Mouse (Mus musculus): Measurements from ENCODE around the gene Crhbp. TPM values are rescaled to one million over a fixed set of nuclear protein-coding genes. Genes with fewer than 3 reads are reported as not detected.
A peak's percentile ranks its signal among the peaks of the same experiment; 100 is the strongest.

The Crhbp gene
- polyA plus RNA-seq, 1 experiment from 2014 or later = 4.9 TPM

DNA sequence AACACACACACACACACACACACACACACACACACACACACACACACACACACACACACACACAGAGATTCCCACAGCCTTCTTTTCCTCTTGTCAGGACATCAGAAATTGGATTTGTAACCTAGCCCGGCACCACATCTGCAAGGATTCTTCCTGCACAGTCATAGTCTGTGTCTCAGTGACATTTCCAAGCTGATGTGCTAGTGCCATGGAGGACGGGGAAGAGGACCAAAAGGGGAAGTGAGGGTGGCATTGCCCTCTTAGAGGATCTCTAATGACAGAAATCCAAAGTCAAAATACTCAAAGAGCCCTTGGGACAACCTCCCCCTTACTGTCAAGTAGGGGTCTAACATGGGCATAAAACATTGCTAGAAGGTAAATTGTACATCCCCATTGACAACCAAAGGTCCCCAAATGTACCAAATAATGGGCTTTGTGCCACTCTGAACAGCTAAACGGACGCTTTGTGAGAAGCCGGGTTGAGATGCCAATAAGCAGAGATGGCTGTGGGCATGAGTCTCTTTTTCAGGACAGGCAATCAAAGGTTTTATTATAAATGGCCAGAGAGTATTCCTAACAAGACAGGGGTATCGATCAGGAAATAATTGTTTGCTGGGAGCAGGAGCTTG, 26.0 kb downstream of the Crhbp start:
- H3K9me3 ChIP-seq = no peaks in the 10 kb centered on the region
- 0 out of 2 replicates have a peak, but pooled peaks cover 6% of the 10 kb centered on the region for H3K4me1 ChIP-seq
- H3K9ac ChIP-seq = no peak overlapping the region
- no peaks in the 10 kb centered on the region for H3K36me3 ChIP-seq
- no peak overlapping the region for H3K27ac ChIP-seq
- ATAC-seq (ENCODE audit: insufficient number of reproducible peaks, insufficient read depth, low FRiP score, low TSS enrichment) = no peak
- H3K4me2 ChIP-seq (replicated peaks) = no peak overlapping the region
- no peaks in the 10 kb centered on the region for H3K27me3 ChIP-seq
- WGBS = 65% methylated on average over 6 of the region's 6 CpGs
- no peak overlapping the region for H3K4me3 ChIP-seq

DNA sequence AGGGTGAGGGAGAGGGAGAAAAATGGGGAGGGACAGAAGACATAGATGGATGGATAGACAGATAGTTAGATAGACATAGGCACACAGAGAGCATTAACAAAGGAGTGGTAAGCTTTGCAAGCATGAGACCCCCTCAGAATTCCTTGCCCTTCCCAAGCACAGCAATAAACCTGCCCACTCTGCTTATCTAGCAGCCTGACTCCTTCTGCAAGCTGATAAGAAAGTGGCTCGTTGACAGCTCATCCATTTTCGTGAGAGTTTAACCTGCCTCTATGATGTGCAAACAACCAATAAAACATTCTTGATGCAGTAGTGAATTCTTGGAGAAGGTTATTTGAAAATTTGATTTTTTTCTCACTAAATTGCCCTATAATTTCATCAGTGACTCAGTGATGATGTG, 32.5 kb downstream of the Crhbp start:
- Histone ChIP-seq H3K9me3 (no peaks in the 10 kb centered on the region), H3K9ac (no peak overlapping the region), H3K4me1 (no peaks in the 10 kb centered on the region), H3K27me3 (no peaks in the 10 kb centered on the region), H3K27ac (no peak overlapping the region), H3K36me3 (no peaks in the 10 kb centered on the region), H3K4me3 (no peak overlapping the region), H3K4me2 (replicated peaks) (no peak overlapping the region)
- no peak for ATAC-seq (ENCODE audit: insufficient number of reproducible peaks, insufficient read depth, low FRiP score, low TSS enrichment)
- 72% methylated on average over 2 of the region's 2 CpGs for WGBS

DNA sequence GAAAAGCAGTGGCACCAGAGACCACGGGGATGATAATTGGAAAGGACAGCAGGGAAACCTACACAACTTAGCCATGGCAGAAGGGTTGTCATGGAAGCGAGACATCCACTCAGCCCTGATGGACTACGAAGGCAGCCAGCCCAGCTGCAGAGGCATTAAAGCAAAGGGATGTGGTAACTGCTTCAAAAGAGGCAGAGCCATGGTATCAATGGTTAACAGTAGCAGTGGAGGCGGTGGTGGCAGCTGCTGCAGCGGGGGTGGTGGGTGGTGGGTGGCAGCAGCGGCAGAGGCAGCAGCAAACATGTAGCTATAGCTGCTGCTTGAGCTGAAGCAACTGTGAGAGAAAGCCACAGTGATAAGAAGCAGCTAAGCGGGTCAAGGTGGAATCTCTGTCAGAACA, 51.5 kb downstream of the Crhbp start:
- ATAC-seq (ENCODE audit: insufficient number of reproducible peaks, insufficient read depth, low FRiP score, low TSS enrichment) = no peak
- 84% methylated on average over 7 of the region's 7 CpGs for WGBS
- Histone ChIP-seq H3K4me3 (no peak overlapping the region), H3K27ac (no peak overlapping the region), H3K36me3 (no peaks in the 10 kb centered on the region), H3K9me3 (peaks cover 4% of the 10 kb centered on the region; the same call in 1 of the 2 replicates), H3K4me2 (replicated peaks) (no peak overlapping the region), H3K27me3 (no peaks in the 10 kb centered on the region), H3K4me1 (no peaks in the 10 kb centered on the region), H3K9ac (no peak overlapping the region)

DNA sequence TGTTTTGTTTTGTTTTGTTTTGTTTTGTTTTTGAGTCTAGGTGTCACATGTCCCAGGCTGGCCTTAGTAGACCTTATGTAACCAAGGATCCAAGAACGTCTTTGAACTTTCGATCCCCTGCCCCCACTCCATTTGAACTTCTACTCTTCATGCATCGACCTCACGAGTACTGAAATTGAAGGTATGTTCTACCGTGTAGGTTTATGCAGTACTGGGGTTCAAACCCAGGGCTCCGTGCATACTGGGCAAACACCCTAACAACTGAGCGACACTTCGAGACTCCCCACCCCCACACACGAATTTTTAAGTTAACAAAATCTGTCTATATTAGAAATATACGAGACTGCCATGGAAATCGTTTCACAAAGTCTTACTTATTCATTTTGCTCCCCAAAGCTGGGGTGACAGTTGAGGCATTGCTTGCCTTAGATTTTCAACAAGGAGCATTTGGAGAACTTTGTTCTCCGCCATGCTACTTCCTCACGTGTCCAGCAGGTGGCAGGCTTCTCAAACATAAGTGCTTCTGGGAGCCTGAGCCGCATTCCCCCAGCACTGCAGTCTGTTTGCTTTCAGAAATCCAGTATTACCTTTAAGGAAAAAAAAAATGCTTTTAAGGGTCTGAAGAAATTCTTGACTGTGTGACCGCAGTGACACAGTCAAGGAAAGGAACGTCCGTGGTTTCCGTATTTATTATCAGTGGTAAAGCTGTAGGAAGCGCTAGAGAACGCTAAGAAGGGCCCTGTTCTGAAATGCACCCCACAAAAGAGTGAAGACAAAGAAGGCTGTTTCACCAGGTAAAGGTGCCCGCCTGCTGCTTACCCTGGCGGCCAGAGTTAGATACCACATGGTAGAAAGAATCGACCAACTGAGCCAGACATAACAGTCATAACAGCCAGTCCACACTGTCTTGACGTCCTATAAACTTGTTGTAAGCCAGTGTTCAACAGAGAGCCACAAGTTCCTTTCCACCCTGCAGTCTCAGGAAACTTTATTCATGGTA, 54.6 kb downstream of the Crhbp start:
- Histone ChIP-seq H3K4me3 (no peak overlapping the region), H3K4me2 (replicated peaks) (peak overlapping the region; percentile 16; the same call in 1 of the 2 replicates), H3K4me1 (no peaks in the 10 kb centered on the region), H3K9me3 (no peaks in the 10 kb centered on the region; the same call in 1 of the 2 replicates), H3K27ac (no peak overlapping the region), H3K27me3 (no peaks in the 10 kb centered on the region), H3K9ac (no peak overlapping the region), H3K36me3 (no peaks in the 10 kb centered on the region)
- ATAC-seq (ENCODE audit: insufficient number of reproducible peaks, insufficient read depth, low FRiP score, low TSS enrichment) = no peak
- WGBS = 31% methylated on average over 24 of the region's 24 CpGs

DNA sequence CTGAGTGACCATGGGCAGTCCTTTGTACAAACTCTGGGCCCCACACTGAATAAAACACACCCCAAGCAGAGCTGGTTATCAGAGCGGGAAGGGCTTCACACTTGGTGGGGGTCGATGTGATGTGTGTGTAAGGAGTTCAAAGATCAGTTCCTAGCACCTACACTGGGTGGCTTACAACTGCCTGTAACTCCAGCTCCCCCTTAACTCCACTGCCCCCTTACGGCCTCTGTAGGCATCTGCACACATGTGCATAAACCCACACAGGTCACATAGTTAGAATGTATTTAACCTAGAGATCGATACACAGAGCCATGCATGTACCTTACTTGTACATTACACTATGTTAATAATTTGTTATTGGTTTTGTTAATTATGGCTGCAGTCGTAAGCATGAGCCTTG, 56.5 kb downstream of the Crhbp start:
- Histone ChIP-seq H3K27ac (no peak overlapping the region), H3K9ac (no peak overlapping the region), H3K4me3 (no peak overlapping the region), H3K4me2 (replicated peaks) (no peak overlapping the region), H3K9me3 (no peaks in the 10 kb centered on the region), H3K27me3 (no peaks in the 10 kb centered on the region), H3K4me1 (no peaks in the 10 kb centered on the region), H3K36me3 (no peaks in the 10 kb centered on the region)
- 86% methylated on average over 5 of the region's 5 CpGs for WGBS
- ATAC-seq (ENCODE audit: insufficient number of reproducible peaks, insufficient read depth, low FRiP score, low TSS enrichment) = no peak

DNA sequence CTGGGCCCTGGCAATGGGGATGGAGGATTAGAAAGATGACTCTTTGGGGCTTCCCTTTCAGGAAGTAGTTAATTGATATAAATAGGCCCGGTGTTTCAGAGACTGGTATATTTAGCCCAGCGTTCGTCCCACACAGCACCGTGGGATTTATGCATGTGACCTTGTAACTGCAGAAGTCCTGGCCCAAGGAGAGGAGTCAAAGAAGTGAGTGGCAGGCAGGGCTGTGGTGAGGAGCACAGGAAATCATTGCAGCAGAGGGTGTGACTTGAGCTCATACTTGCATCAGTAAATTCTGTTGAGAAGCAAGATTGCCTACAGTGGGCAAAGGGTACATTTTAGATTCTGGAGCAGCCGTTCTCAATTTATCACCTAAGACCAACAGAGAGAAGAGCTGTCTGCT, 62.3 kb downstream of the Crhbp start:
- Histone ChIP-seq H3K36me3 (no peaks in the 10 kb centered on the region), H3K27me3 (no peaks in the 10 kb centered on the region), H3K27ac (no peak overlapping the region), H3K4me1 (no peaks in the 10 kb centered on the region), H3K4me3 (no peak overlapping the region), H3K4me2 (replicated peaks) (no peak overlapping the region), H3K9ac (no peak overlapping the region), H3K9me3 (no peaks in the 10 kb centered on the region)
- WGBS = 45% methylated on average over 5 of the region's 5 CpGs
- ATAC-seq (ENCODE audit: insufficient number of reproducible peaks, insufficient read depth, low FRiP score, low TSS enrichment) = no peak

Other genes with a start within 250 kb of the Crhbp start
- gene Pde8b, start 194.6 kb downstream of the Crhbp start, polyA plus RNA-seq (2016; fragmentation: Nextera tagmentation; extraction: Ambion mirVana) = 2.2 and 2.5 TPM in 2 replicates
- 97.3 and 98.9 TPM in 2 replicates for gene Zbed3, start 121.3 kb downstream of the Crhbp start, polyA plus RNA-seq (2016; fragmentation: Nextera tagmentation; extraction: Ambion mirVana)
- gene Aggf1, start 69.6 kb downstream of the Crhbp start, polyA plus RNA-seq (2016; fragmentation: Nextera tagmentation; extraction: Ambion mirVana) = 47.4 TPM in 2 replicates
- gene S100z, start 33.8 kb upstream of the Crhbp start, polyA plus RNA-seq (2016; fragmentation: Nextera tagmentation; extraction: Ambion mirVana) = 1.6 and 4.2 TPM in 2 replicates
- 0.73 and 0.82 TPM in 2 replicates for gene F2rl1, start 80.3 kb upstream of the Crhbp start, polyA plus RNA-seq (2016; fragmentation: Nextera tagmentation; extraction: Ambion mirVana)
- 104 and 108 TPM in 2 replicates for gene F2r, start 173.6 kb upstream of the Crhbp start, polyA plus RNA-seq (2016; fragmentation: Nextera tagmentation; extraction: Ambion mirVana)

Measured in embryonic facial prominence, embryonic 12.5 days (tissue).